Mouse (Mus musculus) MEL (cell line): Measurements from ENCODE around the gene OR5BS1P.

Experiments
- CTCF ChIP-seq, 3 experiments: IDR thresholded peaks in 2 of 3; conservative IDR thresholded peaks in 1 of 3; 2 replicates each; pipeline ENCODE4 v1.5.1; 2011 to 2012; ENCODE audit warnings: low read length in 3 of 3, low read depth in 2 of 3, mild to moderate bottlenecking in 2 of 3, improper control_type of control experiment in 1 of 3, inconsistent platforms in 1 of 3, mixed read lengths in 1 of 3, moderate library complexity in 1 of 3; ENCODE audit not compliant: control insufficient read depth in 1 of 3, insufficient read depth in 1 of 3, poor library complexity in 1 of 3, severe bottlenecking in 1 of 3
- JUND ChIP-seq: IDR thresholded peaks from 2 replicates; pipeline ENCODE4 v1.6.1; 2011; ENCODE audit warnings: low read depth, mild to moderate bottlenecking, improper control_type of control experiment, low read length
- MAX ChIP-seq: IDR thresholded peaks from 2 replicates; pipeline ENCODE4 v1.6.1; 2011; ENCODE audit warnings: low read length, improper control_type of control experiment
- MEF2A ChIP-seq: IDR thresholded peaks from 2 replicates; pipeline ENCODE4 v1.6.1; 2014; ENCODE audit warnings: low read depth, mild to moderate bottlenecking, inconsistent platforms, low read length, improper control_type of control experiment; ENCODE audit not compliant: poor library complexity, insufficient replicate concordance, severe bottlenecking; ENCODE audit errors: extremely low read depth
- MYC ChIP-seq: IDR thresholded peaks from 2 replicates; pipeline ENCODE4 v1.6.1; 2011; ENCODE audit warnings: low read depth, mild to moderate bottlenecking, low read length, improper control_type of control experiment, moderate library complexity
- POLR2A ChIP-seq, 2 experiments: IDR thresholded peaks; 2 replicates each; pipeline ENCODE4 v1.6.1; 2011 to 2012; ENCODE audit warnings: low read length in 2 of 2, mild to moderate bottlenecking in 2 of 2, control low read depth in 1 of 2, improper control_type of control experiment in 1 of 2, low read depth in 1 of 2, moderate library complexity in 1 of 2; ENCODE audit not compliant: control insufficient read depth in 1 of 2, insufficient read depth in 1 of 2, poor library complexity in 1 of 2
- RCOR1 ChIP-seq: IDR thresholded peaks from 2 replicates; pipeline ENCODE4 v1.6.1; 2012; ENCODE audit warnings: low read depth, mild to moderate bottlenecking, inconsistent platforms, low read length, improper control_type of control experiment
- SIN3A ChIP-seq: IDR thresholded peaks from 2 replicates; pipeline ENCODE4 v1.6.1; 2012; ENCODE audit warnings: low read length, improper control_type of control experiment, inconsistent platforms

DNA sequence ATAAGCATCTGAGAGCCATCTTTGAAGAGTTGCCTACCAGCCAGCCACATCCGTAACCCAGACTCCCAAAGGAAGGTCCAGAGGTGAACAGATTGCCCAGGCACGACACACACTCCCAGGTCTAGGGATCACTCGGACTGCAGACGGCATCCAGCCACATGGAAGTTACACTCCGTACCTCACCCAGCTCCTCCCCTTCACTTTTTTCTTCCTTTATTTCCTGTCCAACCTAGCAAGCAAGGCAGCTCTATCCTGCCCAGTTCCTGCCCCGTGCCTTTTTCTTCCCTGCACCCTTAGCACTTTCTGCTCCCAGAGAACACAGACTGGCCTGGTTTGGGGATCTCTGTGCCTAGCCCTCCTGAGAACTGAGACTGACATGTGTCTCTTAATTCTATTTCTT is 44.9 kb upstream of the OR5BS1P start:
- TF ChIP-seq JUND (no peak), POLR2A (IDR thresholded peaks at IDR 0.05; ENCODE audit: control insufficient read depth in 1 of 2, insufficient read depth in 1 of 2, low read depth in 1 of 2, low read length in 2 of 2, poor library complexity in 1 of 2) (no peak), MYC (no peak), MAX (no peak), CTCF (IDR thresholded peaks at IDR 0.05 in 2 of 3, conservative IDR thresholded peaks at IDR 0.05 in 1 of 3; ENCODE audit: control insufficient read depth in 1 of 3, insufficient read depth in 1 of 3, low read depth in 2 of 3, low read length in 3 of 3, poor library complexity in 1 of 3, severe bottlenecking in 1 of 3) (no peak), RCOR1 (no peak), MEF2A (no peak), SIN3A (no peak)
